Mouse (Mus musculus): ENCODE measurements around the gene Csdc2. TPM values are rescaled to one million over a fixed set of nuclear protein-coding genes. Genes with fewer than 3 reads are reported as not detected.

Csdc2 gene
- polyA plus RNA-seq, 1 experiment: 9.2 TPM

DNA sequence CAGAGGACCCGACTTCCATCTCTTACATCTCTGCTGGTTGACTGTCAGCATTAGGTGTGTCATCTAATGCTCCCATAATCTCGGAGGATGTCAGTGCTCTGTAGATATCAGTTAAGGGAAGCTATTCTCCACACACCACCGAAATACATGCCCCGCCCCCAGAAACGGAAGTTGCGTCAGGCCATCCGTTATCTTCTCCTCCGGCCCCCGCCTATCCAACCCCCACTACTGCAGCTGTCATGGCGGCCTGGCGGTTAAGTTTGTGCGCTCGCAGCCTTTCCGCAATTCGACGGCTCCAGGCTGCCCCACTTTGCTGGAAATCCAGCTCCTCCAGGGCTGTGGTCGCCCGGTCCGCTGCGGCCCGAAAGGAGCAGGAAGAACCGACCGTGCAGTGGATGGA is 43.8 kb downstream of the Csdc2 start, which contains the start of gene 1700029P11Rik:
TSS of gene 1700029P11Rik (plus strand) at position 220 of the 400 bp plus-strand sequence.
- TF ChIP-seq CTCF (IDR thresholded peaks at IDR 0.05; ENCODE audit: control insufficient read depth, insufficient read depth, insufficient replicate concordance, low read depth, low read length) (no peak), POLR2A (IDR thresholded peaks at IDR 0.05; ENCODE audit: control insufficient read depth, low read depth, low read length) (peak; percentile 72)
- Histone ChIP-seq H3K4me1 (ENCODE audit: control insufficient read depth, insufficient read depth, low read length) (no peaks in the 10 kb centered on the region), H3K27me3 (ENCODE audit: control insufficient read depth, insufficient read depth, low read length) (no peaks in the 10 kb centered on the region), H3K4me3 (ENCODE audit: control insufficient read depth, low read depth, low read length) (peak within 1 kb of the TSS; percentile 95), H3K36me3 (ENCODE audit: control insufficient read depth, insufficient read depth, low read length) (no peaks in the 10 kb centered on the region), H3K27ac (ENCODE audit: control insufficient read depth, insufficient read depth, low read depth, low read length) (peak within 1 kb of the TSS; percentile 99)

DNA sequence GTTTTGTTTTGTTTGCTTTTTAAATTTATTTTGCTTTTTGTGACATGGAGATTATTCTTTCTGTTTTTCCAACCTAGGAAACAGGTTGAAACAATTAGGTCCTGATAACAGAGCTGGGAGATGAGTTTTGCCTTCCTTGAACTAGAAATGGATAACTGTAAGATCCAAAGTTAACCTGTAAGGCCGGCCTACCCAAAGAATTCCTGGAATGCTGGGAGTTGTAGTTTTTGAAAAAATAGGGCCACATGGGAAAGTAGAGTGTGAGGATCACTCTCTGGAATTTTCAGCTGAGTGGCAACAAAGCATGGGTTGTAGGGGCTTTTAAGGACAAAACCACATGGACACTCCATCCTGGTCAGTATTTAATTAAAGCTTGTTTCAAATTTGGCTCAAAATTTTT is 45.6 kb downstream of the Csdc2 start:
- no peak overlapping the region for H3K27ac ChIP-seq (ENCODE audit: control insufficient read depth, insufficient read depth, low read depth, low read length)
- peak overlapping the region; percentile 21 for H3K4me3 ChIP-seq (ENCODE audit: control insufficient read depth, low read depth, low read length)
- no peaks in the 10 kb centered on the region for H3K27me3 ChIP-seq (ENCODE audit: control insufficient read depth, insufficient read depth, low read length)
- no peak for TF ChIP-seq CTCF (IDR thresholded peaks at IDR 0.05; ENCODE audit: control insufficient read depth, insufficient read depth, insufficient replicate concordance, low read depth, low read length)
- no peak for TF ChIP-seq POLR2A (IDR thresholded peaks at IDR 0.05; ENCODE audit: control insufficient read depth, low read depth, low read length)
- no peaks in the 10 kb centered on the region for H3K36me3 ChIP-seq (ENCODE audit: control insufficient read depth, insufficient read depth, low read length)
- no peaks in the 10 kb centered on the region for H3K4me1 ChIP-seq (ENCODE audit: control insufficient read depth, insufficient read depth, low read length)

DNA sequence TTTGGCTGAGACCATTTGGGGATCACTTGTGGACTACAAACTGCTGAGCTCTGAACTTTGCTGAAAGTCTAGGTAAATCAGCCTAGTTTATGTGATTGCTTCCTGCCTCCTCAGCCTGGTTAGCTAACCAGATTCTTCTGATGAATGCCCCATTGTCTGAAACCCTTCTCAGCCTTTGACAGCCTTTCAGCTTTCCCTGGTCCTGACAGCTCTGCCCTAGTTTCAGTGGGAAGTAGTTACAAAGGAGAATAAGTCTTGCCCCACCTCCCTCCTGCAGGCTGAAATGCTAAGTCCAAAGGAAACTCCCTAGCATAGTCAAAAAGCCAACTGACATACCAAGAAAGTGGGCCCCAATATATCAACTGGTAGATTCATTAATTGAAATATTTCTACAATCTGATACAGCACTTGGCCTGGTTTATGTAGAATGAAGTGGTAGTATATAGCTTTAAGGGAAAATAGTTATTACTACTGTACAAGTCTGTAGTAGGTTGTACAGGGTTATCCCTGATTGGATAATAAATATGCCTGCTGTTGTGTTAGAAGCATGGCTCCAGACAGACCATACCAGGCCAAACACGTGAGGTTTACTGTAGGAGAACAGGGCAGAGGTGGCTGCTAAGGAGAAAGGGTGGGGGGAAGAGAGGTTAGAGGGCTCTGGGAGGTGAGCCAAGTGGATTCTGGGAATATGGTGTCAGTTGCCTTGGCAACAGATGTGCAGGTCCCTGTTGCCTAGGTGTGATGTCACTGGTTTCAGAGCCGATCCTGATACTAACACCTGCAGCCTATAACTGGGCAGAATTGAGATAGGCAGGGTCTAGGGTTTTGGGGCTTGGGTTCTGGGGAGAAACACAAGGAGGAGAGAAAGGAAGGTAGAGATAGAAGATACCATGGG is 49.0 kb downstream of the Csdc2 start:
- H3K27me3 ChIP-seq (ENCODE audit: control insufficient read depth, insufficient read depth, low read length): no peaks in the 10 kb centered on the region
- H3K4me1 ChIP-seq (ENCODE audit: control insufficient read depth, insufficient read depth, low read length): no peaks in the 10 kb centered on the region
- no peak overlapping the region for H3K27ac ChIP-seq (ENCODE audit: control insufficient read depth, insufficient read depth, low read depth, low read length)
- H3K36me3 ChIP-seq (ENCODE audit: control insufficient read depth, insufficient read depth, low read length): no peaks in the 10 kb centered on the region
- no peak for TF ChIP-seq CTCF (IDR thresholded peaks at IDR 0.05; ENCODE audit: control insufficient read depth, insufficient read depth, insufficient replicate concordance, low read depth, low read length)
- no peak for TF ChIP-seq POLR2A (IDR thresholded peaks at IDR 0.05; ENCODE audit: control insufficient read depth, low read depth, low read length)
- H3K4me3 ChIP-seq (ENCODE audit: control insufficient read depth, low read depth, low read length): peak overlapping the region; percentile 37

DNA sequence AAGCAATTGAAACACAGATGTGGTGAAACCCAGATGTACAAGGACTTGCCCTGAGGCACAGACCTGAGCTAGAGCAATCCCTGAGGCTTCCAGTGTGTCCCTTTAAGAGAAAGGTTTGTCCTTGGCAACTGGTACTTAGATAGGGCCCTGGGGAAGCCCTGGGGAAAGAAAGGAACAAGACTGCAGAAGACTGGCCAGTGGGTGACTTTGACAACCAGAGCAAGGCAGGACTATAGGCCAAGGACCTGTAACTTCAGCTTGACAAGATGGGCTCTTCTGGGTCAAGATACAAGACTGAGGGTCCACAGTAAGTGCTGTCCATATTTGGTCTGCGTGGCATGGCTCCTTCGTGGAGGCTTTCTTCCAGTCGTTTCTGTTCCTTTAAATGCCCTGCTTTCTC is 51.1 kb downstream of the Csdc2 start, which contains the start of gene Xrcc6:
TSS of gene Xrcc6 (plus strand) at position 190 of the 400 bp plus-strand sequence.
- Histone ChIP-seq H3K27me3 (ENCODE audit: control insufficient read depth, insufficient read depth, low read length) (no peaks in the 10 kb centered on the region), H3K4me1 (ENCODE audit: control insufficient read depth, insufficient read depth, low read length) (no peaks in the 10 kb centered on the region), H3K4me3 (ENCODE audit: control insufficient read depth, low read depth, low read length) (no peak within 1 kb of the TSS), H3K36me3 (ENCODE audit: control insufficient read depth, insufficient read depth, low read length) (no peaks in the 10 kb centered on the region), H3K27ac (ENCODE audit: control insufficient read depth, insufficient read depth, low read depth, low read length) (no peak within 1 kb of the TSS)
- TF ChIP-seq CTCF (IDR thresholded peaks at IDR 0.05; ENCODE audit: control insufficient read depth, insufficient read depth, insufficient replicate concordance, low read depth, low read length) (no peak), POLR2A (IDR thresholded peaks at IDR 0.05; ENCODE audit: control insufficient read depth, low read depth, low read length) (no peak)

DNA sequence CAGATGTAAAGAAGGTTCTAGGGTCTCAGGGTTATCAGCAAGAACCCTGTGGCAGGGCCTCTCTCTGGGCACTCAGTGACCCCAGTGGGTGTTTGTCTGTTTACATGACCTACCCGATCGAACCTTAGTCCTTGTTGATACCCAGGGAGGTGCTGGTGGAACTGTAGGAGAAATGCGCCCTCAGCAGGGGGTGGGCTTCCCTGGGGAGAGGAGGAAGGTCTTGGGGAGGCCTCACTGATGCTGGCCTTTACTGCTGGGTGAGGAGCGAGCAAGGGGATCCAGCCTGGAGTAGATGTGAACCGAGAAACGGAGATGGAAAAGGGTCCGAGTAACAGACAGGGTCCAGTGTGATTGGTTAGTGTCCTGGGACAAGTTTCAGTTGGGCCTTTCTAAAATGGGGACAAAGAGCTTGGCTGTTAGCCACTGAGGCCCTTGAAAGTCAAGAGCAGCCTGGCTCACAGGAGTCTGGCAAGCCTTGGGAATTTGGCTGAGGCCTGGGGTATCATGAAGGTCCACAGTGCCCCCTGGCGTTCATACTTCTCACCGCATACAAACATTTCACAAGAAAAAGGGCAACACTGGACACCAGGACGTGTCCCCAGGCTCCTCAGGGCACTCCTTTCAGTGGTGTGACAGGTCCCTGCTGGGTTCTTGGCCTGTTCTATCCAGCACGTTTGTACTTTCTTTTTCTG is 53.0 kb downstream of the Csdc2 start:
- no peak overlapping the region for H3K4me3 ChIP-seq (ENCODE audit: control insufficient read depth, low read depth, low read length)
- TF ChIP-seq CTCF (IDR thresholded peaks at IDR 0.05; ENCODE audit: control insufficient read depth, insufficient read depth, insufficient replicate concordance, low read depth, low read length) (peak; percentile 48; the same call in 1 of the 2 replicates), POLR2A (IDR thresholded peaks at IDR 0.05; ENCODE audit: control insufficient read depth, low read depth, low read length) (no peak)
- no peaks in the 10 kb centered on the region for H3K27me3 ChIP-seq (ENCODE audit: control insufficient read depth, insufficient read depth, low read length)
- no peaks in the 10 kb centered on the region; the same call in 1 of the 2 replicates for H3K36me3 ChIP-seq (ENCODE audit: control insufficient read depth, insufficient read depth, low read length)
- no peaks in the 10 kb centered on the region for H3K4me1 ChIP-seq (ENCODE audit: control insufficient read depth, insufficient read depth, low read length)
- H3K27ac ChIP-seq (ENCODE audit: control insufficient read depth, insufficient read depth, low read depth, low read length): no peak overlapping the region

DNA sequence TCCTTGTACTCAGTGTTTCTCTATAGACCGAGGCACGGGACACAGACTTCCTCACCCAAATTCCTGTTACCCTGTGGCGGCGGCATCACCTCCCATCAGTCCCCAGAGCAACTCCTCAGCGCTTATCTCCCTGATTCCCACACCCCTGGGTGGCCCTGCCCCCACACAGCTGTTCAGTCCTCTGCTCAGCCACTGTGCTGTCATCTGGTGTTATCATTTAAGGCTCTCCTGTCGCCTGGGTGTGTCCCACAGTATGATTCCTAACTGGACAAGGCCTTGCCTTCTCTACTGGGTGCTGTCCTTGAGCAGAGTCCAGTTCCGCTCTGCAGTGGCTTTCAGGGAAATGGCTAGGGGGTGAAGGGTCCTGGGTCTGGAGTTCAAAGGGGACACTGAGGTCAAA is 54.0 kb downstream of the Csdc2 start:
- no peaks in the 10 kb centered on the region for H3K4me1 ChIP-seq (ENCODE audit: control insufficient read depth, insufficient read depth, low read length)
- no peaks in the 10 kb centered on the region for H3K27me3 ChIP-seq (ENCODE audit: control insufficient read depth, insufficient read depth, low read length)
- H3K4me3 ChIP-seq (ENCODE audit: control insufficient read depth, low read depth, low read length): no peak overlapping the region
- no peak overlapping the region for H3K27ac ChIP-seq (ENCODE audit: control insufficient read depth, insufficient read depth, low read depth, low read length)
- TF ChIP-seq POLR2A (IDR thresholded peaks at IDR 0.05; ENCODE audit: control insufficient read depth, low read depth, low read length): no peak
- TF ChIP-seq CTCF (IDR thresholded peaks at IDR 0.05; ENCODE audit: control insufficient read depth, insufficient read depth, insufficient replicate concordance, low read depth, low read length): no peak
- H3K36me3 ChIP-seq (ENCODE audit: control insufficient read depth, insufficient read depth, low read length): no peaks in the 10 kb centered on the region; the same call in 1 of the 2 replicates

DNA sequence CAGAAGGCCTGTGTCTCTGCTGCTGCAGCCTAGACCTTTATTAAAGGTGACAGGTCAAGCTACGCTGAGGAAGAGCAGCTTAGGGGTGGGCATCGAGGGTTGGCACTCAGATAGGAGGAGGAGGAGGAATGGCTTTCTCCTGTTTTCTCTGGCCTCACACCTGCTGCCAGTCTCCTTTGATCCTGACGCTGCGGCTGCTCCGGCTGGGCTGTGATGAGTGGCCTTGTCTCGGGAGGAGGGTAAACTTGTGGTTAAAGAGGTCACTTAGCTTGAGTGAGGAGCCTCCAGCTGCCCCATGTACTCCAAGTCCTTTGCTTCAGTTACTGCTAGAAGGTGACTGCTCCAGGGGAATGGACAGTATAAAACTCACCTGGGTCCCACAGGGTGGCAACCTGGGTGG is 57.4 kb downstream of the Csdc2 start:
- no peak overlapping the region for H3K27ac ChIP-seq (ENCODE audit: control insufficient read depth, insufficient read depth, low read depth, low read length)
- H3K36me3 ChIP-seq (ENCODE audit: control insufficient read depth, insufficient read depth, low read length): no peaks in the 10 kb centered on the region; the same call in none of the 2 replicates
- H3K27me3 ChIP-seq (ENCODE audit: control insufficient read depth, insufficient read depth, low read length): no peaks in the 10 kb centered on the region
- H3K4me3 ChIP-seq (ENCODE audit: control insufficient read depth, low read depth, low read length): no peak overlapping the region
- TF ChIP-seq CTCF (IDR thresholded peaks at IDR 0.05; ENCODE audit: control insufficient read depth, insufficient read depth, insufficient replicate concordance, low read depth, low read length) (no peak), POLR2A (IDR thresholded peaks at IDR 0.05; ENCODE audit: control insufficient read depth, low read depth, low read length) (no peak)
- H3K4me1 ChIP-seq (ENCODE audit: control insufficient read depth, insufficient read depth, low read length): no peaks in the 10 kb centered on the region

Other genes starting within 250 kb of the Csdc2 start
- gene Chadl, start 239.5 kb upstream of the Csdc2 start, polyA plus RNA-seq (2012; rRNA removed): 3.8 and 4.6 TPM in 2 replicates
- 21.6 and 26.3 TPM in 2 replicates for gene Zc3h7b, start 191.7 kb upstream of the Csdc2 start, polyA plus RNA-seq (2012; rRNA removed)
- gene Rangap1, start 191.2 kb upstream of the Csdc2 start, polyA plus RNA-seq (2012; rRNA removed): 234 and 245 TPM in 2 replicates
- gene Tef, start 134.3 kb upstream of the Csdc2 start, polyA plus RNA-seq (2012; rRNA removed): 36.1 and 38.9 TPM in 2 replicates
- gene Tob2, start 78.0 kb upstream of the Csdc2 start, polyA plus RNA-seq (2012; rRNA removed): 7.3 and 8.0 TPM in 2 replicates
- gene Phf5a, start 64.8 kb upstream of the Csdc2 start, polyA plus RNA-seq (2012; rRNA removed): 22.2 and 23.5 TPM in 2 replicates
- gene Aco2, start 64.5 kb upstream of the Csdc2 start, polyA plus RNA-seq (2012; rRNA removed): 112 and 118 TPM in 2 replicates
- 11.9 and 12.9 TPM in 2 replicates for gene Polr3h, start 10.5 kb upstream of the Csdc2 start, polyA plus RNA-seq (2012; rRNA removed)
- gene Pmm1, start 24.2 kb downstream of the Csdc2 start, polyA plus RNA-seq (2012; rRNA removed): 12.1 and 13.8 TPM in 2 replicates
- gene 1700029P11Rik, start 43.8 kb downstream of the Csdc2 start, polyA plus RNA-seq (2012; rRNA removed): 153 and 159 TPM in 2 replicates
- gene Xrcc6, start 51.1 kb downstream of the Csdc2 start, polyA plus RNA-seq (2012; rRNA removed): 16.7 and 20.4 TPM in 2 replicates
- gene Desi1, start 97.1 kb downstream of the Csdc2 start, polyA plus RNA-seq (2012; rRNA removed): 646 and 682 TPM in 2 replicates
- gene Snu13, start 110.8 kb downstream of the Csdc2 start, polyA plus RNA-seq (2012; rRNA removed): 68.8 and 72.0 TPM in 2 replicates
- gene 4930407I10Rik, start 122.4 kb downstream of the Csdc2 start, polyA plus RNA-seq (2012; rRNA removed): 86.7 and 90.3 TPM in 2 replicates
- 8.2 and 10.3 TPM in 2 replicates for gene Mei1, start 133.2 kb downstream of the Csdc2 start, polyA plus RNA-seq (2012; rRNA removed)
- 18.1 and 19.9 TPM in 2 replicates for gene Ccdc134, start 191.2 kb downstream of the Csdc2 start, polyA plus RNA-seq (2012; rRNA removed)
- gene Srebf2, start 210.4 kb downstream of the Csdc2 start, polyA plus RNA-seq (2012; rRNA removed): 36.2 and 40.1 TPM in 2 replicates